Mouse (Mus musculus) R1 (cell line): ENCODE measurements around the gene Ralgps1.

ENCODE experiments used
- DNase-seq: peaks from one replicate; pipeline ENCODE4 v3.0.0-alpha.2; 2018; ENCODE audit warnings: low read depth, low spot score

Ralgps1 gene

GRCm38 (mm10) chr2:33280525-33280924 lies 90.8 kb downstream of the Ralgps1 start:
- DNase-seq: no peak

GRCm38 (mm10) chr2:33279758-33280157 lies 91.5 kb downstream of the Ralgps1 start:
- DNase-seq: peak; percentile 7

GRCm38 (mm10) chr2:33274719-33275490 lies 96.4 kb downstream of the Ralgps1 start:
- no peak for DNase-seq

GRCm38 (mm10) chr2:33272665-33273439 lies 98.4 kb downstream of the Ralgps1 start:
- DNase-seq: no peak

- DNase-seq: no peak
These were observed 99.8 kb downstream of the Ralgps1 start for GRCm38 (mm10) chr2:33271511-33271910.

- DNase-seq: no peak
These were observed 100.7 kb downstream of the Ralgps1 start for GRCm38 (mm10) chr2:33270569-33270968.

GRCm38 (mm10) chr2:33269132-33269493 lies 102.2 kb downstream of the Ralgps1 start:
- DNase-seq: no peak

GRCm38 (mm10) chr2:33268384-33269131 lies 102.7 kb downstream of the Ralgps1 start:
- peak; percentile 21 for DNase-seq

- DNase-seq: no peak
These were observed 104.2 kb downstream of the Ralgps1 start for GRCm38 (mm10) chr2:33267075-33267474.

- DNase-seq: no peak
These were observed 105.5 kb downstream of the Ralgps1 start for GRCm38 (mm10) chr2:33265793-33266192.

GRCm38 (mm10) chr2:33261475-33261874 lies 109.8 kb downstream of the Ralgps1 start:
- DNase-seq: no peak

GRCm38 (mm10) chr2:33260772-33261171 lies 110.5 kb downstream of the Ralgps1 start:
- DNase-seq: no peak

- DNase-seq: no peak
These were observed 114.3 kb downstream of the Ralgps1 start for GRCm38 (mm10) chr2:33256769-33257537.

GRCm38 (mm10) chr2:33254318-33254985 lies 116.8 kb downstream of the Ralgps1 start:
- DNase-seq: no peak

GRCm38 (mm10) chr2:33253572-33254190 lies 117.6 kb downstream of the Ralgps1 start:
- DNase-seq: no peak

- no peak for DNase-seq
These were observed 118.5 kb downstream of the Ralgps1 start for GRCm38 (mm10) chr2:33252751-33253150.

- DNase-seq: no peak
These were observed 121.2 kb downstream of the Ralgps1 start for GRCm38 (mm10) chr2:33249922-33250633.

GRCm38 (mm10) chr2:33248549-33248948 lies 122.7 kb downstream of the Ralgps1 start:
- no peak for DNase-seq

GRCm38 (mm10) chr2:33246841-33247240 lies 124.4 kb downstream of the Ralgps1 start:
- DNase-seq: no peak

- DNase-seq: no peak
These were observed 125.9 kb downstream of the Ralgps1 start for GRCm38 (mm10) chr2:33245350-33245749.
